Mouse (Mus musculus) megakaryocyte progenitor cell, adult 5-6 weeks (primary cell): ENCODE data around the gene Cptp. TPM values are rescaled to one million over a fixed set of nuclear protein-coding genes. Genes with fewer than 3 reads are reported as not detected.

ENCODE experiments used
- total RNA-seq, 2 experiments: library from RNA; stranded (forward) in 1 of 2; stranded (reverse) in 1 of 2; fragments of 157-497, 149-512 nt in 1 of 2; fragments of 200-1000 nt in 1 of 2; gene quantifications; 2 replicates each; pipeline versions ENCODE4 v1.2.3 to v1.2.4; 2015 to 2017

The Cptp gene
- total RNA-seq, 2 experiments from 2014 or later: 7.6 to 9.2 TPM

Other genes starting within 250 kb of the Cptp start
- gene Cdk11b, start 244.6 kb downstream of the Cptp start, total RNA-seq (2015): 34.5 and 39.3 TPM in 2 replicates
- 50.7 and 56.0 TPM in 2 replicates for gene Cdk11b, start 244.6 kb downstream of the Cptp start, total RNA-seq (2017)
- gene Gm10563, start 224.0 kb downstream of the Cptp start, total RNA-seq (2015): not detected in 2 replicates
- not detected in 2 replicates for gene Gm10563, start 224.0 kb downstream of the Cptp start, total RNA-seq (2017)
- 0.12 and 0.20 TPM in 2 replicates for gene Mmp23, start 216.1 kb downstream of the Cptp start, total RNA-seq (2015)
- not detected in 2 replicates for gene Mmp23, start 216.1 kb downstream of the Cptp start, total RNA-seq (2017)
- 3.1 and 3.6 TPM in 2 replicates for gene Mib2, start 200.2 kb downstream of the Cptp start, total RNA-seq (2015)
- 19.7 and 24.5 TPM in 2 replicates for gene Mib2, start 200.2 kb downstream of the Cptp start, total RNA-seq (2017)
- 2.2 and 2.4 TPM in 2 replicates for gene Fndc10, start 175.1 kb downstream of the Cptp start, total RNA-seq (2015)
- gene Fndc10, start 175.1 kb downstream of the Cptp start, total RNA-seq (2017): 1.6 and 2.6 TPM in 2 replicates
- 90.2 and 93.9 TPM in 2 replicates for gene Ssu72, start 164.6 kb downstream of the Cptp start, total RNA-seq (2015)
- 101 and 105 TPM in 2 replicates for gene Ssu72, start 164.6 kb downstream of the Cptp start, total RNA-seq (2017)
- gene Tmem240, start 134.6 kb downstream of the Cptp start, total RNA-seq (2015): 0.37 and 0.44 TPM in 2 replicates
- 0.04 and 0.57 TPM in 2 replicates for gene Tmem240, start 134.6 kb downstream of the Cptp start, total RNA-seq (2017)
- 57.0 and 58.9 TPM in 2 replicates for gene Atad3a, start 108.3 kb downstream of the Cptp start, total RNA-seq (2015)
- 69.8 and 90.6 TPM in 2 replicates for gene Atad3a, start 108.3 kb downstream of the Cptp start, total RNA-seq (2017)
- 0.22 and 0.37 TPM in 2 replicates for gene Vwa1, start 94.7 kb downstream of the Cptp start, total RNA-seq (2015)
- gene Vwa1, start 94.7 kb downstream of the Cptp start, total RNA-seq (2017): 0.24 and 0.42 TPM in 2 replicates
- gene Tmem88b, start 83.6 kb downstream of the Cptp start, total RNA-seq (2015): not detected in 2 replicates
- gene Tmem88b, start 83.6 kb downstream of the Cptp start, total RNA-seq (2017): not detected in 2 replicates
- not detected in 2 replicates for gene Ankrd65, start 79.0 kb downstream of the Cptp start, total RNA-seq (2015)
- gene Ankrd65, start 79.0 kb downstream of the Cptp start, total RNA-seq (2017): not detected in 2 replicates
- gene Mrpl20, start 66.6 kb downstream of the Cptp start, total RNA-seq (2015): 203 and 210 TPM in 2 replicates
- 70.0 and 102 TPM in 2 replicates for gene Mrpl20, start 66.6 kb downstream of the Cptp start, total RNA-seq (2017)
- gene Ccnl2, start 57.0 kb downstream of the Cptp start, total RNA-seq (2015): 54.0 and 63.6 TPM in 2 replicates
- gene Ccnl2, start 57.0 kb downstream of the Cptp start, total RNA-seq (2017): 80.8 and 88.0 TPM in 2 replicates
- gene Aurkaip1, start 38.2 kb downstream of the Cptp start, total RNA-seq (2015): 107 and 111 TPM in 2 replicates
- gene Aurkaip1, start 38.2 kb downstream of the Cptp start, total RNA-seq (2017): 128 and 137 TPM in 2 replicates
- gene Mxra8, start 29.8 kb downstream of the Cptp start, total RNA-seq (2015): not detected in 2 replicates
- not detected in 2 replicates for gene Mxra8, start 29.8 kb downstream of the Cptp start, total RNA-seq (2017)
- 9.6 and 9.9 TPM in 2 replicates for gene Dvl1, start 22.0 kb downstream of the Cptp start, total RNA-seq (2015)
- gene Dvl1, start 22.0 kb downstream of the Cptp start, total RNA-seq (2017): 12.8 and 13.0 TPM in 2 replicates
- 0.07 and 0.10 TPM in 2 replicates for gene Tas1r3, start 6.1 kb downstream of the Cptp start, total RNA-seq (2015)
- 0.17 TPM in 2 replicates for gene Tas1r3, start 6.1 kb downstream of the Cptp start, total RNA-seq (2017)
- 26.8 and 47.5 TPM in 2 replicates for gene Ints11, start 106 bp upstream of the Cptp start, total RNA-seq (2015)
- gene Ints11, start 106 bp upstream of the Cptp start, total RNA-seq (2017): 28.5 and 35.9 TPM in 2 replicates
- gene Pusl1, start 22.3 kb upstream of the Cptp start, total RNA-seq (2015): 18.7 and 22.5 TPM in 2 replicates
- gene Pusl1, start 22.3 kb upstream of the Cptp start, total RNA-seq (2017): 19.3 and 33.7 TPM in 2 replicates
- gene Acap3, start 22.4 kb upstream of the Cptp start, total RNA-seq (2015): 7.9 and 8.3 TPM in 2 replicates
- gene Acap3, start 22.4 kb upstream of the Cptp start, total RNA-seq (2017): 6.2 and 6.7 TPM in 2 replicates
- 60.5 and 84.8 TPM in 2 replicates for gene Ube2j2, start 74.4 kb upstream of the Cptp start, total RNA-seq (2015)
- 97.5 and 98.7 TPM in 2 replicates for gene Ube2j2, start 74.4 kb upstream of the Cptp start, total RNA-seq (2017)
- 105 and 126 TPM in 2 replicates for gene C1qtnf12, start 92.9 kb upstream of the Cptp start, total RNA-seq (2015)
- gene C1qtnf12, start 92.9 kb upstream of the Cptp start, total RNA-seq (2017): 30.6 and 39.6 TPM in 2 replicates
- gene B3galt6, start 123.2 kb upstream of the Cptp start, total RNA-seq (2015): 10.5 and 10.6 TPM in 2 replicates
- 11.4 and 12.9 TPM in 2 replicates for gene B3galt6, start 123.2 kb upstream of the Cptp start, total RNA-seq (2017)
- 52.6 and 54.4 TPM in 2 replicates for gene Sdf4, start 123.4 kb upstream of the Cptp start, total RNA-seq (2015)
- gene Sdf4, start 123.4 kb upstream of the Cptp start, total RNA-seq (2017): 188 and 205 TPM in 2 replicates
- 1.6 and 2.0 TPM in 2 replicates for gene Tnfrsf4, start 144.4 kb upstream of the Cptp start, total RNA-seq (2015)
- gene Tnfrsf4, start 144.4 kb upstream of the Cptp start, total RNA-seq (2017): 0.37 and 0.57 TPM in 2 replicates
- gene Tnfrsf18, start 156.7 kb upstream of the Cptp start, total RNA-seq (2015): 0.76 and 4.5 TPM in 2 replicates
- 1.9 and 2.0 TPM in 2 replicates for gene Tnfrsf18, start 156.7 kb upstream of the Cptp start, total RNA-seq (2017)
- not detected in 2 replicates for gene Ttll10, start 190.0 kb upstream of the Cptp start, total RNA-seq (2015)
- gene Ttll10, start 190.0 kb upstream of the Cptp start, total RNA-seq (2017): not detected in 2 replicates
- 16.9 and 24.7 TPM in 2 replicates for gene 9430015G10Rik, start 240.5 kb upstream of the Cptp start, total RNA-seq (2015)
- gene 9430015G10Rik, start 240.5 kb upstream of the Cptp start, total RNA-seq (2017): 28.3 and 33.7 TPM in 2 replicates